Mouse (Mus musculus): ENCODE data around the gene Prss46. TPM values are rescaled to one million over a fixed set of nuclear protein-coding genes. Genes with fewer than 3 reads are reported as not detected.
A peak's percentile ranks its signal among the peaks of the same experiment; 100 is the strongest.

Prss46 gene
- polyA plus RNA-seq, 1 experiment from 2014 or later, result not detected

DNA sequence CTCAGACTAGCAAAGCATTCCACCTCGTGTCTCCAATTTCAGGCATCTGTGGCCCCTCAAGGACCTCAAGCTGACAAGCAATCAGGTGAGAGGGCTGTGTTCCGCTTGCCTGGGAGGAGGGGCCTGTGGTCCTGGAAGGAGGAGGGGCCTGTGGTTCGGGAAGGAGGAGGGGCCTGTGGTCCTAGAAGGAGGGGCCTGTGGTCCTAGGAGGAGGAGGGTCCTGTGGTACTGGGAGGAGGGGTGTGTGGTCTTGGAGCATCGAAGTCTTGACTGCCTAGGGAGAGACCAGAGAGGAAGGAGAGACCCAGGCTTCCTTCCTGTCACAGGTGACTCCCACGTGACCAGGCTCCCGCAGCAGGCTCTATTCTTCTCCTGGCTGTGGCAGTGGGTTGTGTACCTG lies 52.3 kb downstream of the Prss46 start:
- WGBS, result 4% methylated on average over 6 of the region's 6 CpGs
- Histone ChIP-seq H3K9me3 (ENCODE audit: control insufficient read depth, low read length) (no peaks in the 10 kb centered on the region), H3K27ac (ENCODE audit: low read depth, low read length) (no peak overlapping the region), H3K36me3 (ENCODE audit: control insufficient read depth, insufficient read depth, low read length) (no peaks in the 10 kb centered on the region), H3K4me1 (ENCODE audit: control insufficient read depth, insufficient read depth, low read length) (no peaks in the 10 kb centered on the region; the same call in 1 of the 2 replicates), H3K4me3 (ENCODE audit: low read depth, low read length) (no peak overlapping the region), H3K4me2 (ENCODE audit: low read depth) (peak overlapping the region; percentile 4; the same call in 1 of the 2 replicates), H3K9ac (ENCODE audit: low read length) (no peak overlapping the region), H3K27me3 (ENCODE audit: control insufficient read depth, insufficient read depth, low read length) (no peaks in the 10 kb centered on the region)
- DNase-seq (ENCODE audit: low spot score), result peak; percentile 46
- ATAC-seq (ENCODE audit: insufficient read depth, low FRiP score, low TSS enrichment), result peak; percentile 45; the same call in 1 of the 2 replicates

- 69% methylated on average over 10 of the region's 10 CpGs for WGBS
- H3K36me3 ChIP-seq (ENCODE audit: control insufficient read depth, insufficient read depth, low read length), result no peaks in the 10 kb centered on the region
- H3K9ac ChIP-seq (ENCODE audit: low read length), result no peak overlapping the region
- H3K4me3 ChIP-seq (ENCODE audit: low read depth, low read length), result no peak overlapping the region
- H3K4me2 ChIP-seq (ENCODE audit: low read depth), result no peak overlapping the region
- H3K27me3 ChIP-seq (ENCODE audit: control insufficient read depth, insufficient read depth, low read length), result no peaks in the 10 kb centered on the region
- no peaks in the 10 kb centered on the region; the same call in 1 of the 2 replicates for H3K4me1 ChIP-seq (ENCODE audit: control insufficient read depth, insufficient read depth, low read length)
- DNase-seq (ENCODE audit: low spot score) (no peak), ATAC-seq (ENCODE audit: insufficient read depth, low FRiP score, low TSS enrichment) (no peak)
- no peak overlapping the region for H3K27ac ChIP-seq (ENCODE audit: low read depth, low read length)
- H3K9me3 ChIP-seq (ENCODE audit: control insufficient read depth, low read length), result no peaks in the 10 kb centered on the region
Measured at GRCm38 (mm10) chr9:110899451-110900008, 55.2 kb downstream of the Prss46 start.

GRCm38 (mm10) chr9:110901204-110901603 lies 56.9 kb downstream of the Prss46 start:
- ATAC-seq (ENCODE audit: insufficient read depth, low FRiP score, low TSS enrichment) (no peak), DNase-seq (ENCODE audit: low spot score) (no peak)
- H3K4me3 ChIP-seq (ENCODE audit: low read depth, low read length), result no peak overlapping the region
- no peaks in the 10 kb centered on the region for H3K9me3 ChIP-seq (ENCODE audit: control insufficient read depth, low read length)
- H3K27ac ChIP-seq (ENCODE audit: low read depth, low read length), result no peak overlapping the region
- no peak overlapping the region for H3K4me2 ChIP-seq (ENCODE audit: low read depth)
- H3K4me1 ChIP-seq (ENCODE audit: control insufficient read depth, insufficient read depth, low read length), result no peaks in the 10 kb centered on the region
- 84% methylated on average over 6 of the region's 6 CpGs for WGBS
- no peak overlapping the region for H3K9ac ChIP-seq (ENCODE audit: low read length)
- no peaks in the 10 kb centered on the region for H3K36me3 ChIP-seq (ENCODE audit: control insufficient read depth, insufficient read depth, low read length)
- H3K27me3 ChIP-seq (ENCODE audit: control insufficient read depth, insufficient read depth, low read length), result no peaks in the 10 kb centered on the region

DNA sequence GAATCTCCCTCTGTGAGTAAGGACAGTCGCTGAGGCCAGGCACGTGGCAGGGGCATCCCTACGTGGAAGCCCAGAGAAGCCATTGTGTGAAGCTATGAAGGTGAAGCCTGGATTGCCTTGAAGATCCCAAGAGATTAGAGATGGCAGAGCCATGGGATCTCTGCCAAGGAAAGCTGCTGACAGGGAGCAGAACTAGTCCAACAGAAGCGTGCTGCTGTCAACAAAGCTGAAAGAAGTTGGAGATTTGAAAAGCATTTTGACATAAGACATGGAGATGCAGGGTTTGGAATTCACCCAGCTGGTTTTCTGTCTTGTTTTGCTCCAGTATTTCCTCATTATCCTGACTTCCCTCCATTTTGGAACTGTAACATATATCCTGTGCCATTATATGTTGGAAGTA lies 58.0 kb downstream of the Prss46 start:
- Histone ChIP-seq H3K4me1 (ENCODE audit: control insufficient read depth, insufficient read depth, low read length) (no peaks in the 10 kb centered on the region), H3K4me2 (ENCODE audit: low read depth) (no peak overlapping the region), H3K36me3 (ENCODE audit: control insufficient read depth, insufficient read depth, low read length) (no peaks in the 10 kb centered on the region), H3K9me3 (ENCODE audit: control insufficient read depth, low read length) (no peaks in the 10 kb centered on the region), H3K27ac (ENCODE audit: low read depth, low read length) (no peak overlapping the region), H3K27me3 (ENCODE audit: control insufficient read depth, insufficient read depth, low read length) (no peaks in the 10 kb centered on the region), H3K4me3 (ENCODE audit: low read depth, low read length) (no peak overlapping the region), H3K9ac (ENCODE audit: low read length) (no peak overlapping the region)
- no peak for ATAC-seq (ENCODE audit: insufficient read depth, low FRiP score, low TSS enrichment)
- 91% methylated on average over 4 of the region's 4 CpGs for WGBS
- no peak for DNase-seq (ENCODE audit: low spot score)

Other genes with a start within 250 kb of the Prss46 start
- 23.4 and 24.3 TPM in 2 replicates for gene Nradd, start 220.1 kb upstream of the Prss46 start, polyA plus RNA-seq (2014; fragmentation: Nextera tagmentation; extraction: Ambion mirVana)
- gene Nbeal2, start 190.3 kb upstream of the Prss46 start, polyA plus RNA-seq (2014; fragmentation: Nextera tagmentation; extraction: Ambion mirVana), result 0.87 and 1.1 TPM in 2 replicates
- 131 and 134 TPM in 2 replicates for gene Ccdc12, start 188.0 kb upstream of the Prss46 start, polyA plus RNA-seq (2014; fragmentation: Nextera tagmentation; extraction: Ambion mirVana)
- 2.9 and 5.3 TPM in 2 replicates for gene Myl3, start 102.6 kb upstream of the Prss46 start, polyA plus RNA-seq (2014; fragmentation: Nextera tagmentation; extraction: Ambion mirVana)
- 33.7 and 36.2 TPM in 2 replicates for gene Pth1r, start 97.4 kb upstream of the Prss46 start, polyA plus RNA-seq (2014; fragmentation: Nextera tagmentation; extraction: Ambion mirVana)
- not detected in 2 replicates for gene Prss42, start 46.3 kb upstream of the Prss46 start, polyA plus RNA-seq (2014; fragmentation: Nextera tagmentation; extraction: Ambion mirVana)
- gene Prss44, start 30.5 kb upstream of the Prss46 start, polyA plus RNA-seq (2014; fragmentation: Nextera tagmentation; extraction: Ambion mirVana), result not detected in 2 replicates
- gene Prss43, start 17.8 kb upstream of the Prss46 start, polyA plus RNA-seq (2014; fragmentation: Nextera tagmentation; extraction: Ambion mirVana), result 0.14 TPM in 1 of 2 replicates, not detected in the other
- 0.20 TPM in 1 of 2 replicates, not detected in the other for gene Prss45, start 9.9 kb upstream of the Prss46 start, polyA plus RNA-seq (2014; fragmentation: Nextera tagmentation; extraction: Ambion mirVana)
- not detected in 2 replicates for gene Prss50, start 13.5 kb downstream of the Prss46 start, polyA plus RNA-seq (2014; fragmentation: Nextera tagmentation; extraction: Ambion mirVana)
- gene Als2cl, start 35.4 kb downstream of the Prss46 start, polyA plus RNA-seq (2014; fragmentation: Nextera tagmentation; extraction: Ambion mirVana), result 1.1 and 1.4 TPM in 2 replicates
- gene Tmie, start 35.6 kb downstream of the Prss46 start, polyA plus RNA-seq (2014; fragmentation: Nextera tagmentation; extraction: Ambion mirVana), result 0.32 and 0.70 TPM in 2 replicates
- gene Fam240a, start 72.4 kb downstream of the Prss46 start, polyA plus RNA-seq (2014; fragmentation: Nextera tagmentation; extraction: Ambion mirVana), result not detected in 2 replicates
- not detected in 2 replicates for gene Tdgf1, start 101.7 kb downstream of the Prss46 start, polyA plus RNA-seq (2014; fragmentation: Nextera tagmentation; extraction: Ambion mirVana)
- 0.15 and 0.51 TPM in 2 replicates for gene Lrrc2, start 107.0 kb downstream of the Prss46 start, polyA plus RNA-seq (2014; fragmentation: Nextera tagmentation; extraction: Ambion mirVana)
- gene Rtp3, start 146.1 kb downstream of the Prss46 start, polyA plus RNA-seq (2014; fragmentation: Nextera tagmentation; extraction: Ambion mirVana), result 0.09 TPM in 1 of 2 replicates, not detected in the other
- 0.19 TPM in 1 of 2 replicates, not detected in the other for gene Ltf, start 174.8 kb downstream of the Prss46 start, polyA plus RNA-seq (2014; fragmentation: Nextera tagmentation; extraction: Ambion mirVana)
- 0.54 and 1.6 TPM in 2 replicates for gene Ccrl2, start 213.0 kb downstream of the Prss46 start, polyA plus RNA-seq (2014; fragmentation: Nextera tagmentation; extraction: Ambion mirVana)